Mouse (Mus musculus) erythroblast, embryonic 14.5 days (primary cell): Measurements from ENCODE around the gene Rpl39.

Experiments
- GATA1 ChIP-seq: IDR thresholded peaks from 2 replicates; pipeline ENCODE4 v1.6.1; 2012; ENCODE audit warnings: low read length, inconsistent platforms, mixed read lengths
- TAL1 ChIP-seq: IDR thresholded peaks from 3 replicates; pipeline ENCODE4 v1.6.1; 2012; ENCODE audit warnings: low read length, inconsistent platforms, mixed read lengths

DNA sequence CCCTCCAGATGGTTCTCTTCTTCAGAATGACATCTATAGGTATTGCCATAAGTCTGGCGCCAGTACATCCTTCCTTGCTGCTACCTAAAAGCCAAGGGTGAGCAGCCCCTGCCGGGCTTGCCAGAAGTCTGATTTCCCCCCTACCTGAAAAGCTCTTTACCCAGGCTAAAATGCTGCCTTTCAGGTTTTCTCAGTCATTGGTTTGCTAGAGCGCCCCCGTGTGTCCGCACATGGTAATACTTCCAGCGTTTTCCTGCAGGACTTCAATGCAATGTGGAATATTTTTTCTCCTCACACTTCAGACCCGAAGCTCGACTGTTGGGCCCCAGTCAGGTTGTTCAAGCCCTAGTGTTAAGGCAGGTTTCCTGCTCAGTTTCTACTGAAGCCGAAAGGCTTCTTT, 42.5 kb downstream of the Rpl39 start:
- no peak for TF ChIP-seq TAL1
- TF ChIP-seq GATA1: no peak
